24 mouse cellular contexts compared by ENCODE assay signal in the genomic region with DNA sequence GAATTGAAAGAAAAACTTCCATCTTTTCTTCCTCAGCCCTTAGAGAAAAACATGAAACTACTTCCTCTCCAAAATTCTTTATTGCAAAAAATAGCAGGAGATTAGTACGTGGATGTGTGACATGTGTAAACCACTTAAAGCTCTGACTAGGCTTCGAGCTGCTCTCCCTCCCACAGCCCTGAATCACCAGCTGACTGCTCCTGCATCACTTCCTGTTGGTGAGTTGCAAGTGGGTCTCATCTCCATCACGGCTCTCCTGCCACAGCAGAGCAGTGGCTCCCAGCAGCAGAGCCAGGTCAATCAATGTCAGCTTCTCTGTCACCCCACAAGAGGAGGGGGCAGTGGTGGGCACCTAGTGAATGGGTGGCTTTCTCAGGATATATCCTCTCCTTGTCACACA.
DNase-seq lines count a peak whose midpoint lies in the region; ATAC-seq and TF ChIP-seq lines count a peak whose summit lies in the region.
"Had no signal": no experiment of that assay in that cellular context is flagged by ENCODE, and none has a peak within 500 bp of the region (broad histone marks: within the 10 kb centered on the region; RNA-seq: fewer than 3 reads in every experiment).

No protein-coding gene starts in this region.

- intact Hi-C loops in left cerebral cortex, adult 2 months (cut with DNase I): no loop called here
- intact Hi-C loops in left cerebral cortex, postnatal 10 days (cut with DNase I): no loop called here

- no peak overlapping the region for H3K9ac ChIP-seq in neural tube, embryonic 15.5 days (replicated peaks)
- H3K9ac ChIP-seq: embryonic facial prominence, embryonic 15.5 days; heart, embryonic 15.5 days; limb, embryonic 15.5 days; liver, embryonic 15.5 days; midbrain, embryonic 13.5 days; neural tube, embryonic 13.5 days had no signal

- 54% methylated on average over 3 of the region's 3 CpGs for WGBS in neural tube, embryonic 15.5 days

- H3K4me2 ChIP-seq in neural tube, embryonic 15.5 days: no peak overlapping the region
- H3K4me2 ChIP-seq: embryonic facial prominence, embryonic 15.5 days; heart, embryonic 15.5 days; limb, embryonic 15.5 days; liver, embryonic 15.5 days; midbrain, embryonic 13.5 days; neural tube, embryonic 13.5 days had no signal

- H3K27ac ChIP-seq in left cerebral cortex, adult 2 months: no peak overlapping the region
- H3K27ac ChIP-seq in neural tube, embryonic 15.5 days (replicated peaks): no peak overlapping the region
- H3K27ac ChIP-seq: embryonic facial prominence, embryonic 15.5 days; heart, embryonic 15.5 days; hindbrain, embryonic 10.5 days; hindbrain, postnatal 0 days; limb, embryonic 15.5 days; liver, embryonic 15.5 days; midbrain, embryonic 13.5 days; neural tube, embryonic 13.5 days had no signal

- H3K9me3 ChIP-seq in megakaryocyte, embryonic 14.5 days: peaks cover 15% of the 10 kb centered on the region
- H3K9me3 ChIP-seq in neural tube, embryonic 15.5 days (replicated peaks): no peaks in the 10 kb centered on the region
- H3K9me3 ChIP-seq: embryonic facial prominence, embryonic 15.5 days; heart, embryonic 15.5 days; limb, embryonic 15.5 days; liver, embryonic 15.5 days; midbrain, embryonic 13.5 days had no signal

- H3K4me3 ChIP-seq in left cerebral cortex, adult 2 months: no peak overlapping the region
- peak overlapping the region; percentile 59 for H3K4me3 ChIP-seq in megakaryocyte, embryonic 14.5 days (replicated peaks)
- no peak overlapping the region for H3K4me3 ChIP-seq in neural tube, embryonic 15.5 days (replicated peaks)
- H3K4me3 ChIP-seq: embryonic facial prominence, embryonic 15.5 days; heart, embryonic 15.5 days; hindbrain, embryonic 10.5 days; limb, embryonic 15.5 days; liver, embryonic 15.5 days; midbrain, embryonic 13.5 days; neural tube, embryonic 13.5 days had no signal

- H3K36me3 ChIP-seq in megakaryocyte, embryonic 14.5 days (replicated peaks; ENCODE audit: low read length): no peaks in the 10 kb centered on the region
- H3K36me3 ChIP-seq in neural tube, embryonic 15.5 days: no peaks in the 10 kb centered on the region
- H3K36me3 ChIP-seq: embryonic facial prominence, embryonic 15.5 days; heart, embryonic 15.5 days; hindbrain, embryonic 10.5 days; limb, embryonic 15.5 days; liver, embryonic 15.5 days; midbrain, embryonic 13.5 days; neural tube, embryonic 13.5 days had no signal

- ATAC-seq in CD4-positive, CD25-positive, alpha-beta regulatory T cell, adult 4 months: no peak
- ATAC-seq in neural tube, embryonic 15.5 days (ENCODE audit: low FRiP score): no peak
- ATAC-seq: forebrain, embryonic 16.5 days; hindbrain, postnatal 0 days; lung, postnatal 0 days; midbrain, embryonic 13.5 days had no signal

- H3K27me3 ChIP-seq in megakaryocyte, embryonic 14.5 days (replicated peaks): peaks cover 53% of the 10 kb centered on the region
- H3K27me3 ChIP-seq in neural tube, embryonic 15.5 days (replicated peaks): peaks cover 18% of the 10 kb centered on the region
- H3K27me3 ChIP-seq: embryonic facial prominence, embryonic 15.5 days; heart, embryonic 15.5 days; limb, embryonic 15.5 days; midbrain, embryonic 13.5 days had no signal

- no peak for TF ChIP-seq CTCF in left cerebral cortex, adult 2 months (IDR thresholded peaks at IDR 0.05)

- peak; percentile 12 for DNase-seq in CD4-positive, CD25-positive, alpha-beta regulatory T cell, adult 2 months (ENCODE audit: low read depth, low spot score)
- DNase-seq in left cerebral cortex, adult 2 months (ENCODE audit: extremely low spot score in 1 of 2, low spot score in 2 of 2): peak; percentile 34 to 47
- DNase-seq in left cerebral cortex, postnatal 10 days (ENCODE audit: extremely low spot score in 1 of 2, low spot score in 2 of 2): no peak
- peak; percentile 18 for DNase-seq in NIH3T3 (ENCODE audit: low read depth)
- DNase-seq in cerebellum, postnatal 36 days: no peak
- DNase-seq: adrenal gland, adult 8-10 months; cerebellum, adult 9-11 months; gastrocnemius, postnatal 25 days; kidney, adult 11 months; kidney, postnatal 10 days; thymus, adult 2 months had no signal

- peaks cover 7% of the 10 kb centered on the region; the same call in 1 of the 2 replicates for H3K4me1 ChIP-seq in megakaryocyte, embryonic 14.5 days
- H3K4me1 ChIP-seq in neural tube, embryonic 15.5 days: peaks cover 8% of the 10 kb centered on the region
- H3K4me1 ChIP-seq: embryonic facial prominence, embryonic 15.5 days; limb, embryonic 15.5 days had no signal

Comparison
In these comparisons a context has a peak if more than half of its experiments do, and no peak if none do; other contexts are left out.
1. DNase-seq: peak in CD4-positive, CD25-positive, alpha-beta regulatory T cell, adult 2 months (single experiment), left cerebral cortex, adult 2 months (2 of 2) and NIH3T3 (single experiment); none in left cerebral cortex, postnatal 10 days (0 of 2) and cerebellum, postnatal 36 days (0 of 2).